Mouse (Mus musculus): ENCODE measurements at regions not wholly inside any gene's neighbourhood (a gene's known extent, or its start where the extent isn't known, plus 50 kb on each side); places are given as distances from the start of the nearest gene placed in this dataset.

GRCm38 (mm10) chr1:168861577-168861976 is 429.5 kb upstream of the Pbx1 start:
- no peak for DNase-seq (ENCODE audit: low read depth, low spot score)

- DNase-seq (ENCODE audit: low read depth, low spot score): no peak
Measured at GRCm38 (mm10) chr1:168823184-168823583, 391.1 kb upstream of the Pbx1 start.

GRCm38 (mm10) chr1:168818381-168818780 is 386.3 kb upstream of the Pbx1 start:
- DNase-seq (ENCODE audit: low read depth, low spot score): no peak

- DNase-seq (ENCODE audit: low read depth, low spot score): no peak
Measured at GRCm38 (mm10) chr1:168807084-168807483, 375.0 kb upstream of the Pbx1 start.

GRCm38 (mm10) chr1:168805442-168805841 is 373.4 kb upstream of the Pbx1 start:
- no peak for DNase-seq (ENCODE audit: low read depth, low spot score)

GRCm38 (mm10) chr1:168801046-168801445 is 369.0 kb upstream of the Pbx1 start:
- no peak for DNase-seq (ENCODE audit: low read depth, low spot score)

GRCm38 (mm10) chr1:168786731-168787130 is 354.7 kb upstream of the Pbx1 start:
- DNase-seq (ENCODE audit: low read depth, low spot score): no peak

DNA sequence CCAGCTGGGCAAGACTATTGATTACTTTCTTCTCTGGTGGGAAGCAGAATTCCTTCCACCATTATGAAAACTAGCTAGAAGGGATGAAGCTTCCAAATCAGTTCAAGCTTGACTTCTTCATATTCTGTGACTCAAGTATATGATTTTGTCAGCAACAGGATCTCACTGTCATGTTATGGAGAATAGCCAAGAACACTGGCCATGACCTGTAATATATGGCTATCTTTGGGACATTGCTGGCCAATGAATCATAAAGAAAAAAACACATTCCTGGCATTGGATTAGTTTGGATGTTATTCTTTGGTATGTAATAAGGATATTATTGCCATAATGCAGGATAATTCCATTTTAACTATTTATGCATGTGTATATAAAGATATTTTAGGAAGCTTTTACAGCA is 351.8 kb upstream of the Pbx1 start:
- DNase-seq (ENCODE audit: low read depth, low spot score): no peak

- no peak for DNase-seq (ENCODE audit: low read depth, low spot score)
Measured at GRCm38 (mm10) chr1:168764368-168764895, 332.4 kb upstream of the Pbx1 start.

GRCm38 (mm10) chr1:168761095-168761494 is 329.0 kb upstream of the Pbx1 start:
- no peak for DNase-seq (ENCODE audit: low read depth, low spot score)

- no peak for DNase-seq (ENCODE audit: low read depth, low spot score)
Measured at GRCm38 (mm10) chr1:168760239-168760638, 328.2 kb upstream of the Pbx1 start.

DNA sequence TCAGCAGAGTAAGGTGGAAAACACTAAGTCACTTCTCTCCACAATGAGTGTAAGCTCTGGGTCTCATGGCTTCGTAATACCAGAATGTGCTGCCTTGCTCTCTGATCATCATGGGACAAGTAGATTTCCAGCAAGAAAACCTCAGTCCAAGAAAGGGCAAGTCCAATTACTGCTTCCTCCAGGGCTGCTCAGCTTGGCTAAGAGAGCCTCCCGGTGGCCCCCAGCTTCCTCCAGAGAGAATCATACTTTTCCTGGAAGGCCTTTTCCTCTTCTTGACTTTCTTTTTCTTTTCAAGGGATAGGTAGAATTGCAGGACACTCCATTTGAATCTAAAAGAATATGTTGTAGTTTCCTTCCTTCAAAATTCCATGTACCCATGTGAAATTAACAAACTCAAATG is 326.8 kb upstream of the Pbx1 start:
- DNase-seq (ENCODE audit: low read depth, low spot score): no peak

DNA sequence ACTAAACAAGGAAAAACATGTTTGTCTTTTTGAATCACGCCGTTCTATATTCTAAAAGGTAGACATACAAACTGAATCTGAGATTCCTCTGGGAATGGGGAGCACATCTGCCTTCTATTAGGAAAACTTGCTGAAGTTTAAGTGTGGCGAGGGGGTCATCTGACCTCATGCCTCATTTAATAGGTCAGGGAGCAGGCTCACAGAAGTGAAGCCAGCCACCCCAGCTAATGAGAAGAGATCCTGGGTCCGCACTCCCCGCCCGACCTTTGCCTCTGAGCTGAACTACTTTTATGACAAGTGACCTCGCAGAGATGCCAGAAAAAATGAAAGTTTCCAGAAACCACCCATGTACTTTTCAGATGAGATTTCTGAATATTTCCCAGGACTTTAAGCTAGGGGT is 322.1 kb upstream of the Pbx1 start:
- DNase-seq (ENCODE audit: low read depth, low spot score): peak; percentile 31

DNA sequence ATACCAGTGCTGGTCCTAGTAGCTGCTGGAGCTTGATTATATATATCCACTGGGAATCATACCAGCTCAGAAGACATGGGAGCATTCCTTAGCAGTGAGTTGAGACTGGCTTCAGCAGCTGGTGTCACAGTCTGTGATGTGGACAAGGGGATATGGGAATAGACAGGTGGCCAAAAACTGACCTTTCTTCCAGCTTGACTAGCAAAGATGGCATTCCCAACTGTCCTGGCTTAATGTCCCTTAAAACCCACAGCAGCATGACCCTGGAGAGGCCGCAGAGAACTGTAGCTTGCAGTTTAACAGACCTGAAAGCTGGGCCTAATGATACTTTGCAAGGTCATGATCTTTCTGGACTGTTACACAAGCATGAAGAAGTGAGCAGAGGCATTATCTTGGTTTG is 311.4 kb upstream of the Pbx1 start:
- no peak for DNase-seq (ENCODE audit: low read depth, low spot score)

GRCm38 (mm10) chr1:168738005-168738404 is 305.9 kb upstream of the Pbx1 start:
- DNase-seq (ENCODE audit: low read depth, low spot score): no peak

DNA sequence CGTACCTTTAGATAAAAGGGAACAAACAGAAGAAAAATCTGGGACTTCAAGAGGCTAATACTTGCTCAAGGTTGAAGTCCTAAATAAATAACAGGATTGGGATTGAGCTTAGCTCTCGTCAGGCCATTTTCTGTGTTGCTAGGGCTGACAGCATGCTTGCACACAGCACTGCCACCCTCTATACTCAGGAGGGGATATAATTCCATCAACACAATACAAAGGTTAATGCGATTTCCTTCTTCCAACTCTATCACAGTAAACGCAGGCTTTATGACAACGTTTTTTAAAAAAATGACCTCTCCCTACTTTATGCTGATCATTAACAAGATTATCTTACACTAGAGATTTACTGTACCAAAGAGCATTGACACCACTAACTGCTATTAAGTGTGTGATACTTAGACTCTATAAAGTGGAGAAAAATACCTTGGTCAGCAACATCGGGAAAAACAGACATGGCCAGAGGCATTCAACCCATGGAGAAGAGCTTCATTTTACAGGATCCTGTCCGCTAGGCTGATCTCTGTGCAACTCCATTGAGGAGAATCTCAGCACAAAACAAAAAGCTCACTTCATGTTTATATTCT is 305.3 kb upstream of the Pbx1 start:
- no peak for DNase-seq (ENCODE audit: low read depth, low spot score)

DNA sequence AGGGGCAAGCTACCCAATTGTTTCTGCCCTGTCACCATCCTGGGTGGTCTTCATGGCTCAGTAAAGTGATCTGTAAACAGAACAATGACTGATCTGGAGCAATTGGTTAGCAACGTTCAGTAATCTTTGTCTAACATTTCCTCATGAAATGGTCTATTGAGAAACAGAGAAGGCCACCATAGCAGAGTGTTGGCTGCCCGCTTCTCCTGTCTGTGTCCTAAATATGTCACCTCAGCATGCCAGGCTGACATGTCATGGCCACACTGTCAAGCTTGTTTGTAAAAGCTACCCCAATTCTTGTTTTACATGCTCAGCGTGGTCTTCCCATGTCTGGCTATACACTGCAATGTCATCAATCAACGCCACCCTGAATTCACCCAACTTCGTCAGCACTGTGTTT is 301.0 kb upstream of the Pbx1 start:
- DNase-seq (ENCODE audit: low read depth, low spot score): no peak

GRCm38 (mm10) chr1:168709836-168710235 is 277.8 kb upstream of the Pbx1 start:
- DNase-seq (ENCODE audit: low read depth, low spot score): no peak

GRCm38 (mm10) chr1:168709017-168709681 is 277.1 kb upstream of the Pbx1 start:
- DNase-seq (ENCODE audit: low read depth, low spot score): peak; percentile 27

GRCm38 (mm10) chr1:168708161-168708865 is 276.2 kb upstream of the Pbx1 start:
- peak; percentile 39 for DNase-seq (ENCODE audit: low read depth, low spot score)

- DNase-seq (ENCODE audit: low read depth, low spot score): no peak
Measured at GRCm38 (mm10) chr1:168697386-168697785, 265.3 kb upstream of the Pbx1 start.

DNA sequence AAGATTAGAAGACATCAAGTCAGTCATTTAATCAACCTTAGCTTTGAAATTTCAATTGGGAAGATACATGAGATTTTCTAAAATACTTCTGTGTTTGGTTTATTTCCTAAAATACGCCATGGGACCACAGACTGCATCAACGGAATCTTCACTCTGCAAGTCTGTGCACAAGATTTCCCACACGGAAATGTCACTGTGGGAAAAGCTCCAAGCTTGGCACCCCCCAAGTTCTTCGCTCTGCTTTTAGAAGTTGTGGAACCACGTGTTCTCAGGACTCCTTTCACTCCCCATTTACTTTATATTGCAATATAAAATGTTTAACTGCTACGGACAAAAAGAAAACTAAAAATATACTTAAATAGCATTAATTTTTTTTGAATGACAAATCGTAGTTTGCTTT is 254.8 kb upstream of the Pbx1 start:
- DNase-seq (ENCODE audit: low read depth, low spot score): no peak

GRCm38 (mm10) chr1:168685147-168685546 is 253.1 kb upstream of the Pbx1 start:
- no peak for DNase-seq (ENCODE audit: low read depth, low spot score)

Data from embryo, embryonic 11.5 days (tissue).